Mouse (Mus musculus) fibroblast of lung, adult 2 months (primary cell): ENCODE data around the gene Wdr6.

Source experiments
- DNase-seq: peaks from one replicate; pipeline ENCODE4 v3.0.0-alpha.2; 2011; ENCODE audit warnings: low read depth

The Wdr6 gene

GRCm38 (mm10) chr9:108573774-108574690 lies 4.5 kb downstream of the Wdr6 start:
- no peak for DNase-seq

GRCm38 (mm10) chr9:108572321-108572720 lies 6.2 kb downstream of the Wdr6 start:
- DNase-seq, result no peak

DNA sequence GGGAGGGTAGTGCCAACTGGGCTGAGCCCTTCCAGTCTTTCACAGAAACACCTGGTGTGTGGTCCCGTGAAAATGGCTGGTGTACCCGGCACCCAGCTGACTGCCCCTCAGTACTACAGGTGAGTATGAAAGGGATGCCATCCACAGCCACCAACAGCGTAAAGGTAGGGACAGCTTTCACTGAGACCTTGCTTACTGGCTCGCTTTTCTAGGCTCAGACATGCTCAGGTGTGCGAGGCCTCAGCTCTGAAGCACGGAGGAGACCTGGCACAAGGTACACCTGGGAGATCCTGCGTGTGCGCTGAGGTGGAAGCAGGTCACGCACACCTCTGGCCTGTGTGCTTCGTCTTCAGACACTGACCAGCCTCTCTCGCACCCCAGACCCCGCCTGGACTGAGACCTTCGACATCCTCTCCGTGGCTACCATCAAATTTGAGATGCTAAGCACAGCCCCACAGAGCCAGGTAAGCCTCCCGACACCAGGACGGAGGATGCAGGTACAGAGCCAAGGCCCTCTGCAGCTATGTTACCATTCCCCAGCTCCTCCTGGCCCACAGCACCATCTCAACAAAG lies 7.1 kb downstream of the Wdr6 start:
- DNase-seq, result no peak

DNA sequence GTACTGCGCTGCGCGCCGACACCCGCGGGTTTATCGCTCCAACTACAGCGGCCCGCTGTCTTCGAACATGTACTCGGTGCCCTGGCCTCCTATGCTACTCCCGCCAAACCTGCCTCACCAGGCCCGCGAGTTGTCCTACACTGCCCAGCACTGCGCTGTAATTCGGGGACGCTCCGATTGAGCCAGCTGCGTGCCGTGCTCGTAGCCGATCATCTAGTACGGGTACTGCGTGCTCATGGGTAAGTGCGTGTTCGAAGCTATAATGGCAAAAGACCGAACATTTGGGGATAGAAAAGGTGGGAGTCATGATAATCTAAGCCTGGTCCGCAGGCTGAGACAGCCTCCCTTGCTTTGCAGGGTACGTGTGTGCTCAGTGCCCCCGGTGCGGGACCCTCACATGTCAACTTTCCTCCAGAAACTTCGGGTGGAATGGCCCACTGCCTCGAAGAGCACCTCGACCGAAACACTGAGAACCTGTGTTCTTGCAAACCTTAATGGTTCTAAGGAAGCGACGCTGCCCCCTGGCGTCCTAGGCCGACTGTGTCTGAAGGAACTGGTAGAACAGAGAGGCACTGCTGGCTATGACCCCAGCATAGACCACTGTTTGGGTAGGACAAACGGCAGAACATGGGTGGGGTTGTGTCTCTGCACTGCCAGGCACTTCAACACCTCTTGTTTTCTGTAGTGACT lies 8.2 kb downstream of the Wdr6 start:
- peak; percentile 55 for DNase-seq

- DNase-seq, result peak; percentile 81
These were observed 8.9 kb downstream of the Wdr6 start, which contains the start of gene Dalrd3 for GRCm38 (mm10) chr9:108569381-108570206. Dalrd3 (plus strand) TSS chr9:108569886.

GRCm38 (mm10) chr9:108568511-108568921 lies 10.0 kb downstream of the Wdr6 start:
- DNase-seq, result no peak

DNA sequence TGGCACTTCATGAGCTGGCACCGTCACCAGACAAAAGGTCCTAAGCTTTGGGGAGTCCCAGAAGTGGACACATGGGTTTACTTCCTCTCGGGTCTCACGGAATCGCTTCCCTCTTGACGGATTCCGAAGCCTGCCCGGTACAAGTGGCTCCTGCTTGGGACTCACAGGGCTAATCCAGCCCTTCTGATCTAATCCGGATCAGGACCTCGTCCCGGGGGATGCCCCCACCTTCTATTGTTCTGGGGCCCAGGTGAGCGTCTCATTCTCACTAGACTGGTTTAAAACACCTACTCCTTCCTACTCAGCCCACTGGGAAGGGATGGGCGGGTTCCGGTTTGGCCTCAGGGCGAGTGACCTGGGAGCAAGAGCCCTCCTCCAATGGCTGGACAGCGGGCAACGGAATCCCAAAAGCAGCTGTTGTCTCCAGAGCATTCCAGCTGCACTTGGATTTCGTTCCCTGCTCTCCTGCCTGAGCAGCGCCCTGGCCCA lies 10.6 kb downstream of the Wdr6 start:
- DNase-seq, result no peak

GRCm38 (mm10) chr9:108566815-108567776 lies 11.4 kb downstream of the Wdr6 start, which contains the start of gene Ndufaf3:
Ndufaf3 (minus strand) TSS chr9:108567434.
- peak; percentile 86 for DNase-seq

DNA sequence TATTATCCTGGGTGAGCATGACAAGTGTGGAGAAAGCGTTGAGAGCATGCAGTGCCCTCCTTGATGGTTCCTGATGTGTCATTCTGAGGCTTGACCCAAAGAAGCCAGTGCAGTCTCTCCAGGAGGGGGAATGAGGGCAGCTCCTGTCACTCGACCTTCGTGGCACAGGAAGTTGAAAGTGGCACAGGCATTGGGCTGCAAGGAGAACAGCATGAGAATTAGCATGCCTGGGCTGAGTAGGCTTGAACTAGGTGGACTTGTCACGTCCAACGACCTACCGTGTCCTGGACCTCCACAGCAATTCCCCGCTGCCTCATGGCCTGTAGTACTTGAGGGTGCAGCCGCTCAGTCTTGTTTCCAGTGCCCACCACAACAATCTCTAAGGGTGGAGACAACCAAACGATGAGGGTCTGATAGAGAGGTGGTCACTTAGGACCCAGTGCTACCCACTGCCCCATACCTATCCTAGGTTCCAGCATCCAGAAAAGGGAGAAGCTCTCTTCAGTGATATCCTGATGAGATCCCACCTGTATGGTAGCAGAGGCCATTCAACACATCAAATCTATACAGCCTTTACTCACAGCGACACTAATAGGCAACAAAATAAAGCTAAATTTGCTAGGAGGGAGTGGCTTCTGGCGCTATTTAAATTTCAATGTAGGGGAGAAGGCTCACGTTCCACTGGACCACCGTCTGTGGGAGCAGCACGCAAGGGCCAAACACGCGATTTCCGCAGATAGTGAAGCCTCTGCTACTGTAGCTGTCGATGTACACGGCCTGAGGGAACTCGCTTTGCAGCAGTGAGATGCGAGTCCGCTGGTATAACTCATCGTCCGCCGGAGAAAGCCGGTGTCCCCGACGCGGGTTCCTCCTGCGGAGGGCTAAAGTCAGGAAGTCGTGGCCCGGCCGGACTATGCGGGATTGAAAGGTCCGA lies 12.4 kb downstream of the Wdr6 start:
- DNase-seq, result no peak

- DNase-seq, result no peak
These were observed 14.4 kb downstream of the Wdr6 start for GRCm38 (mm10) chr9:108564131-108564530.

GRCm38 (mm10) chr9:108563671-108564070 lies 14.9 kb downstream of the Wdr6 start:
- no peak for DNase-seq

DNA sequence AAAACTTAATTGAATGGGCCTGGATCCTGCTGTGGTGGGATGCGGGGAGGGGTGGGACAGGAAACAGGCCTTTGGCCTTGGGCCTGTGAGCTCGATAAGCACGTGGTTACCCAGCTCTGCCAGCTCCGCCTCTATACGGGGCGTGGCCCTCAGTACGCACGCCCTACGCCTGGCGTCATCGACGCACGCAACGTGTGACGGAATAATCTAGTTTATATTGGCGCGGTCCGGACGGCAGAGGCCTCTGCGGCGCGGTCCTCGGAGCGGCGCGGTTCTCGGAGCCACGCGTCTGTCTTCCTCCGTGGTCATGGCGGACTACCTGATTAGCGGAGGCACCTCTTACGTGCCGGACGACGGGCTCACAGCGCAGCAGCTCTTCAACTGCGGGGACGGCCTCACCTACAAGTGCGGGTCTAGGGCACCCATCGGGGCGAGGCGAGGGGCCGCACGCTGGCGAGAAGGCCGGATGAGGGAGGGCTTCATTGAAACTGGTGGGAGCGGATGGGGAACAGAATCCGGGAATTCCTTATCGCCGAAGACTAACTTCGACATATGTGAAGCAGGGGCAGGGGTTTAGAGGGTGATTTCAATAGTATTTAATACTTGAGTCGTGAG lies 18.2 kb downstream of the Wdr6 start, which contains the start of gene Impdh2:
Gene Impdh2, plus strand, starts transcription at position 60 of the 615 bp plus-strand sequence.
- peak; percentile 94 for DNase-seq

DNA sequence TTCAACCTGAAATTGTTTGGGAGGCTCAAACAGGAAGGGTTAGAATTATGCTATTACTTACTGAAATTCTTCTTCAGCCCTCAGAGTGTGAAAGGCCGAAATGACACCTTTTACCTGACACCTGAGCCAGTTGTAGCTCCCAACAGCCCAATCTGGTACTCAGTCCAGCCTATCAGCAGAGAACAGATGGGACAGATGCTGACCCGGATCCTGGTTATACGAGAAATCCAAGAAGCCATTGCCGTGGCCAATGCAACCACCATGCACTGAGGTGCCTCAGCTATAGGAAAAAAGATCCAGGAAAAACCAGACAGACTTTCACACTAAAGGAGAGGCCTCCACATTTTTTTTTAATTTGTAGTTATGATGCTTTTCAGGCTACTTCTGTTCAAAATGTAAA lies 19.4 kb downstream of the Wdr6 start:
- no peak for DNase-seq

GRCm38 (mm10) chr9:108546875-108547274 lies 31.7 kb downstream of the Wdr6 start:
- DNase-seq, result no peak

- DNase-seq, result no peak
These were observed 32.6 kb downstream of the Wdr6 start for GRCm38 (mm10) chr9:108545986-108546385.

GRCm38 (mm10) chr9:108540846-108541245 lies 37.7 kb downstream of the Wdr6 start:
- no peak for DNase-seq

DNA sequence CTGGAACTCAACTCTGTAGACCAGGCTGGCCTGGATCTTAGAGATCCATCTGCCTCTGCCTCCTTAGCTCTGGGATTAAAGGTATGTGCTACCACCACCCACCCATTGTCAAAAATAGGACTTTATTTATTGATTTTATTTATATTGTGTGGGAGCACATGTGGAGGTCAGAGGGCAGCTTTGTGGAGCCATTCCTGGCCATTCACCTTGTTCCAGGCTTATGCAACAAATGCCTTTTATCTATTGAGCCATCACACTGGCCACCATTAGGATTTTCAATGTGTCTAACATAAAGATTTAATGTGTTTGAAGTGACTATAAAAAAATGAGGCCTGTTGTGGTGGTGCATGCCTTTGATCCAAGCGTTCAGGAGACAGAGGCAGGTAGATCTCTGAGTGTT lies 47.0 kb downstream of the Wdr6 start:
- no peak for DNase-seq

GRCm38 (mm10) chr9:108530954-108531353 lies 47.6 kb downstream of the Wdr6 start:
- no peak for DNase-seq

DNA sequence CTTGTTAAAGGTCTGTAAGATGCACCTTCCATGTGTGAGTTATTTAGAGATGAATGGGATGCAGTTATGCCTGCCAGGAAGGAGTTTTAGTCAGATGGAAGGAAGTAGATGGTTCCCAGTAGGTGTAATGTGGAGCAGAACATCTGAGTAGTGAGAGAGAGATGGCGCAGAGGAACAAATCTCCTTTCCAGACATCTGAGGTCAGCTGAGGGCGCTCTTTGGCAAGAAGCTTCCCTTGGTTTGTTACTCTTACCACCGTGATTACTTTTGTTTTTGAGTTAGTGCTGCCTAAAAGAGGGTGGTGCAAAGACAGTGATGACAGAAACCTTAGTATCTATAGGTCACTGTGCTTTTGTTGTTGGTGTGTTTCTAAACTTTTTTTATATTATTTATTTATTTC lies 53.1 kb downstream of the Wdr6 start:
- DNase-seq, result no peak
